Mouse (Mus musculus) liver (tissue): ENCODE measurements around the gene Rngtt.
"Not testable (repeated sequence)": the region's sequence is repeated elsewhere in the genome, so short reads cannot be mapped to it uniquely, and the experiment has no call there.

ENCODE experiments used
- DNase-seq: peaks from one replicate; pipeline ENCODE4 v3.0.0-alpha.2; 2020; ENCODE audit warnings: mixed read lengths

The Rngtt gene

GRCm38 (mm10) chr4:33314150-33314549, 4.0 kb downstream of the Rngtt start:
- not testable (repeated sequence) for DNase-seq

- DNase-seq = no peak
Observed at GRCm38 (mm10) chr4:33315840-33316239, 5.7 kb downstream of the Rngtt start.

GRCm38 (mm10) chr4:33331147-33331546, 21.0 kb downstream of the Rngtt start:
- DNase-seq = peak; percentile 22

GRCm38 (mm10) chr4:33332956-33333455, 22.9 kb downstream of the Rngtt start:
- DNase-seq = no peak

GRCm38 (mm10) chr4:33337999-33338398, 27.9 kb downstream of the Rngtt start:
- peak; percentile 67 for DNase-seq

- no peak for DNase-seq
Observed at GRCm38 (mm10) chr4:33342877-33343731, 33.0 kb downstream of the Rngtt start.

GRCm38 (mm10) chr4:33343732-33344057, 33.6 kb downstream of the Rngtt start:
- DNase-seq = peak; percentile 66

GRCm38 (mm10) chr4:33363451-33363850, 53.3 kb downstream of the Rngtt start:
- DNase-seq = no peak

GRCm38 (mm10) chr4:33374916-33375315, 64.8 kb downstream of the Rngtt start:
- DNase-seq = no peak

- no peak for DNase-seq
Observed at GRCm38 (mm10) chr4:33377642-33378041, 67.5 kb downstream of the Rngtt start.

GRCm38 (mm10) chr4:33378894-33379293, 68.8 kb downstream of the Rngtt start:
- DNase-seq = no peak

- no peak for DNase-seq
Observed at GRCm38 (mm10) chr4:33388899-33389298, 78.8 kb downstream of the Rngtt start.

GRCm38 (mm10) chr4:33390660-33391059, 80.5 kb downstream of the Rngtt start:
- no peak for DNase-seq

GRCm38 (mm10) chr4:33393437-33393836, 83.3 kb downstream of the Rngtt start:
- DNase-seq = no peak

GRCm38 (mm10) chr4:33396222-33397176, 86.4 kb downstream of the Rngtt start:
- peak; percentile 88 for DNase-seq

- DNase-seq = no peak
Observed at GRCm38 (mm10) chr4:33405723-33406293, 95.7 kb downstream of the Rngtt start.

GRCm38 (mm10) chr4:33413791-33414190, 103.7 kb downstream of the Rngtt start:
- no peak for DNase-seq

GRCm38 (mm10) chr4:33414781-33415180, 104.7 kb downstream of the Rngtt start:
- DNase-seq = no peak

- DNase-seq = no peak
Observed at GRCm38 (mm10) chr4:33417391-33417790, 107.3 kb downstream of the Rngtt start.

GRCm38 (mm10) chr4:33419644-33420043, 109.5 kb downstream of the Rngtt start:
- no peak for DNase-seq

GRCm38 (mm10) chr4:33428856-33429255, 118.7 kb downstream of the Rngtt start:
- DNase-seq = no peak

- DNase-seq = no peak
Observed at GRCm38 (mm10) chr4:33441864-33442263, 131.8 kb downstream of the Rngtt start.

GRCm38 (mm10) chr4:33446265-33446664, 136.2 kb downstream of the Rngtt start:
- DNase-seq = no peak
